Mouse (Mus musculus) activated CD4-positive, CD25-positive, alpha-beta regulatory T cell, adult 4 months (primary cell): Measurements from ENCODE around the gene Gpr152. TPM values are rescaled to one million over a fixed set of nuclear protein-coding genes. Genes with fewer than 3 reads are reported as not detected.

Experiments
- ATAC-seq: one replicate; pipeline ENCODE4 v1.8.0; 2017
- polyA plus RNA-seq, 2 experiments: library from polyadenylated mRNA; unstranded; fragments of 100-300 nt; shearing (Covaris generic); gene quantifications; one replicate each; pipeline ENCODE4 v1.2.1; 2017

Gene Gpr152
- polyA plus RNA-seq, 2 experiments from 2014 or later = not detected

- no peak for ATAC-seq
Measured at GRCm38 (mm10) chr19:4175368-4175947, 35.9 kb downstream of the Gpr152 start, which contains the start of gene Carns1. TSS of gene Carns1 (minus strand) at chr19:4175479.

- ATAC-seq = no peak
Measured at GRCm38 (mm10) chr19:4180411-4180810, 40.8 kb downstream of the Gpr152 start.

GRCm38 (mm10) chr19:4181892-4182291 lies 42.3 kb downstream of the Gpr152 start:
- peak; percentile 16 for ATAC-seq

GRCm38 (mm10) chr19:4183689-4184088 lies 44.1 kb downstream of the Gpr152 start:
- no peak for ATAC-seq

- ATAC-seq = peak; percentile 74
Measured at GRCm38 (mm10) chr19:4184976-4185975, 45.7 kb downstream of the Gpr152 start.

GRCm38 (mm10) chr19:4187303-4187702 lies 47.7 kb downstream of the Gpr152 start:
- no peak for ATAC-seq

GRCm38 (mm10) chr19:4189051-4189620 lies 49.5 kb downstream of the Gpr152 start:
- no peak for ATAC-seq

- peak; percentile 72 for ATAC-seq
Measured at GRCm38 (mm10) chr19:4190831-4191334, 51.3 kb downstream of the Gpr152 start, which contains the start of gene Tbc1d10c. TSS of gene Tbc1d10c (minus strand) at chr19:4191284.

GRCm38 (mm10) chr19:4191528-4192250 lies 52.1 kb downstream of the Gpr152 start, which contains the start of gene Ppp1ca:
TSS of gene Ppp1ca (plus strand) at chr19:4192065.
- ATAC-seq = peak; percentile 73

- no peak for ATAC-seq
Measured at GRCm38 (mm10) chr19:4192251-4192985, 52.8 kb downstream of the Gpr152 start.

- ATAC-seq = no peak
Measured at GRCm38 (mm10) chr19:4193129-4193528, 53.5 kb downstream of the Gpr152 start.

- no peak for ATAC-seq
Measured at GRCm38 (mm10) chr19:4194021-4194724, 54.6 kb downstream of the Gpr152 start.

- ATAC-seq = no peak
Measured at GRCm38 (mm10) chr19:4194776-4195650, 55.4 kb downstream of the Gpr152 start.

Other genes starting within 250 kb of the Gpr152 start
- 10 to 100 TPM; 36.2 to 70.0 TPM for gene Tcirg1, start 232.7 kb upstream of the Gpr152 start, polyA plus RNA-seq
- gene Ndufs8, start 227.0 kb upstream of the Gpr152 start, polyA plus RNA-seq = 100 to 1,000 TPM; 262 to 298 TPM
- gene Aldh3b1, start 210.0 kb upstream of the Gpr152 start, polyA plus RNA-seq = under 1 TPM in 1 of 2 experiments, not detected in 1; 0.83 TPM
- 10 to 100 TPM; 17.1 to 21.8 TPM for gene Unc93b1, start 204.6 kb upstream of the Gpr152 start, polyA plus RNA-seq
- gene Aldh3b3, start 181.1 kb upstream of the Gpr152 start, polyA plus RNA-seq = not detected
- gene Aldh3b2, start 167.5 kb upstream of the Gpr152 start, polyA plus RNA-seq = not detected
- gene Acy3, start 153.2 kb upstream of the Gpr152 start, polyA plus RNA-seq = 1 to 10 TPM; 1.2 to 1.6 TPM
- not detected for gene Tbx10, start 147.0 kb upstream of the Gpr152 start, polyA plus RNA-seq
- 10 to 100 TPM; 17.3 to 17.8 TPM for gene Nudt8, start 139.2 kb upstream of the Gpr152 start, polyA plus RNA-seq
- gene Gm49405, start 139.2 kb upstream of the Gpr152 start, polyA plus RNA-seq = under 1 TPM; 0.19 to 0.42 TPM
- 1 to 10 TPM in 1 of 2 experiments, under 1 TPM in 1; 0.45 to 1.5 TPM for gene Doc2g, start 136.5 kb upstream of the Gpr152 start, polyA plus RNA-seq
- gene Ndufv1, start 127.0 kb upstream of the Gpr152 start, polyA plus RNA-seq = 100 to 1,000 TPM; 129 to 134 TPM
- gene Gstp1, start 101.8 kb upstream of the Gpr152 start, polyA plus RNA-seq = 100 to 1,000 TPM; 481 to 485 TPM
- 10 to 100 TPM; 11.1 to 23.5 TPM for gene Gstp2, start 93.8 kb upstream of the Gpr152 start, polyA plus RNA-seq
- 100 to 1,000 TPM; 202 to 218 TPM for gene Gstp3, start 80.2 kb upstream of the Gpr152 start, polyA plus RNA-seq
- gene Cabp2, start 58.2 kb upstream of the Gpr152 start, polyA plus RNA-seq = not detected
- 100 to 1,000 TPM; 372 to 419 TPM for gene Cdk2ap2, start 42.6 kb upstream of the Gpr152 start, polyA plus RNA-seq
- 10 to 100 TPM; 89.9 to 91.4 TPM for gene Pitpnm1, start 39.8 kb upstream of the Gpr152 start, polyA plus RNA-seq
- gene Aip, start 13.9 kb upstream of the Gpr152 start, polyA plus RNA-seq = 100 to 1,000 TPM; 171 to 215 TPM
- gene Cabp4, start 4.2 kb downstream of the Gpr152 start, polyA plus RNA-seq = 1 to 10 TPM; 1.1 to 1.4 TPM
- 100 to 1,000 TPM; 212 to 255 TPM for gene Coro1b, start 8.8 kb downstream of the Gpr152 start, polyA plus RNA-seq
- 1,000 to 10,000 TPM; 1,013 to 1,027 TPM for gene Ptprcap, start 13.8 kb downstream of the Gpr152 start, polyA plus RNA-seq
- 10 to 100 TPM; 21.9 to 25.0 TPM for gene Rps6kb2, start 23.6 kb downstream of the Gpr152 start, polyA plus RNA-seq
- gene Carns1, start 35.7 kb downstream of the Gpr152 start, polyA plus RNA-seq = 1 to 10 TPM; 6.1 to 7.2 TPM
- 100 to 1,000 TPM; 548 to 733 TPM for gene Tbc1d10c, start 51.5 kb downstream of the Gpr152 start, polyA plus RNA-seq
- gene Ppp1ca, start 52.3 kb downstream of the Gpr152 start, polyA plus RNA-seq = 1,000 to 10,000 TPM in 1 of 2 experiments, 100 to 1,000 TPM in 1; 945 to 1,075 TPM
- 10 to 100 TPM; 37.7 to 40.3 TPM for gene Rad9a, start 61.9 kb downstream of the Gpr152 start, polyA plus RNA-seq
- 10 to 100 TPM; 19.7 to 29.7 TPM for gene Clcf1, start 74.5 kb downstream of the Gpr152 start, polyA plus RNA-seq
- gene AC109138.7, start 74.6 kb downstream of the Gpr152 start, polyA plus RNA-seq = not detected
- 100 to 1,000 TPM; 117 to 151 TPM for gene Pold4, start 92.1 kb downstream of the Gpr152 start, polyA plus RNA-seq
- gene Ssh3, start 129.4 kb downstream of the Gpr152 start, polyA plus RNA-seq = 10 to 100 TPM in 1 of 2 experiments, 1 to 10 TPM in 1; 8.8 to 11.4 TPM
- 1 to 10 TPM; 1.5 to 2.1 TPM for gene Ankrd13d, start 143.3 kb downstream of the Gpr152 start, polyA plus RNA-seq
- 100 to 1,000 TPM in 1 of 2 experiments, 10 to 100 TPM in 1; 83.4 to 101 TPM for gene Grk2, start 166.4 kb downstream of the Gpr152 start, polyA plus RNA-seq